Mouse (Mus musculus): ENCODE measurements around the gene Smim11.

Smim11 gene

DNA sequence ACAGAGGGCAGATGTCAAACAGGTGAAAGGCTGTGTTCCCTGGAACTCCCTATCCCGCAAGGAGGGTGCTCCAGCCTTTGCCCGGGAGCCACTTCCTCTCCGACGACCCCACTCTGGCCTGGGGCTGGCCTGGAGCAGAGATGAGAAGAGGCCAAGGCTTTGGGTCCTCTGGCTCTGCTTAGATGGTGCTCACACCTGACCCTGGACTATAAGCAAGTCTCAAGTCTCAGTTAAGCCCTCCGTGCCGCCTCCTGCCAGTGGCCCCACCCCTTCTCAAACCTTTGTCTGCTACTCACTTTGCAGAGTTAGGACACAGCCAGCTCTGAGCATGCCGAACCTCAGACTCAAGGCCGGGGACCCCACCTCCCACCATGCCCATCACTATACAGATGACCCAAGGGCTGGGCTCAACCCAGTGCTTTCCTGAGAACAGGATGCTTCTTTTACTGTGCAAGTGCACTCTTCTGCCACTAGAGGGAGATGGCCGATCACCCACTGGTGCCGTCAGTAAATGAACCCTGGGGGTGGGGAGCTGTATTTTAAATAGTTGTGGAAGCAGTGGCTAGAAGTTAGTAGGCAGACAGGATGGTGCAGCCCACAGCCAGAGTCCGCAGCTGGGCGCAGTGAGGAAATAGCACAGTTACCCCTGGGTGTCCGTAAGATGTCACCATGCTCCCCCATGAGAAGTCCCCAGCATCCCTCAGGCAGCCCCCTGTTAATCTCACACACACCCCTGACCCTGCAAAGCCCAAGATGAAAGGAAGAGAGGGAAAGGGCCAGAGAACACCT, 13.1 kb downstream of the Smim11 start:
- in situ Hi-C loops (cut with MboI; ENCODE audit: low pct_unique_long_range_greater_than_20kb in 1 of 2, low sequenced_read_pairs in 2 of 2, unreplicated experiment in 1 of 2): no loop called here

- in situ Hi-C loops (cut with MboI; ENCODE audit: low pct_unique_long_range_greater_than_20kb in 1 of 2, low sequenced_read_pairs in 2 of 2, unreplicated experiment in 1 of 2): no loop called here
Measured at GRCm38 (mm10) chr16:92316049-92316738, 15.1 kb downstream of the Smim11 start.

- in situ Hi-C loops (cut with MboI; ENCODE audit: low pct_unique_long_range_greater_than_20kb in 1 of 2, low sequenced_read_pairs in 2 of 2, unreplicated experiment in 1 of 2): no loop called here
Measured at GRCm38 (mm10) chr16:92319353-92320109, 18.4 kb downstream of the Smim11 start.

DNA sequence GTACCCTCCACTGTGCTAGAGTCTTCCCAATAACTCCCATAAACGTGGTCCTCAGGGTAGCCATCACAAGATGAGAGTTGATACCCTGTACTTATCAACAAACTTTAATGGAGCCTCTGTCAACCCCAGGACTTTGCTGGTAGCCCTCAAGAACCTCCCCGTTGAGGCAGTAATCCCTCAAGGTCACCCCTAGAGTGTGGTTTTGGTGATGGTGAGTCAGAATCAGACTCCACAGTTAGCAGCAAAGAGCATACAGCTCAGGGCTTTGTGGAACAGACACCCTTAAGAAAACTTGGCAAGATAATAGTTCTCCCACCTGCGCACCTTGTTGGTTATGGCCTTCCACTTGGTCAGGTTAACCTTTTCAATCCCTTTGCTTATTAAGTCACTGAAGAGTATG, 19.3 kb downstream of the Smim11 start:
- in situ Hi-C loops (cut with MboI; ENCODE audit: low pct_unique_long_range_greater_than_20kb in 1 of 2, low sequenced_read_pairs in 2 of 2, unreplicated experiment in 1 of 2): no loop called here

GRCm38 (mm10) chr16:92321341-92321740, 20.3 kb downstream of the Smim11 start, which contains the start of gene Fam243:
Gene Fam243 (minus strand): TSS chr16:92321441.
- in situ Hi-C loops (cut with MboI; ENCODE audit: low pct_unique_long_range_greater_than_20kb in 1 of 2, low sequenced_read_pairs in 2 of 2, unreplicated experiment in 1 of 2): no loop called here

DNA sequence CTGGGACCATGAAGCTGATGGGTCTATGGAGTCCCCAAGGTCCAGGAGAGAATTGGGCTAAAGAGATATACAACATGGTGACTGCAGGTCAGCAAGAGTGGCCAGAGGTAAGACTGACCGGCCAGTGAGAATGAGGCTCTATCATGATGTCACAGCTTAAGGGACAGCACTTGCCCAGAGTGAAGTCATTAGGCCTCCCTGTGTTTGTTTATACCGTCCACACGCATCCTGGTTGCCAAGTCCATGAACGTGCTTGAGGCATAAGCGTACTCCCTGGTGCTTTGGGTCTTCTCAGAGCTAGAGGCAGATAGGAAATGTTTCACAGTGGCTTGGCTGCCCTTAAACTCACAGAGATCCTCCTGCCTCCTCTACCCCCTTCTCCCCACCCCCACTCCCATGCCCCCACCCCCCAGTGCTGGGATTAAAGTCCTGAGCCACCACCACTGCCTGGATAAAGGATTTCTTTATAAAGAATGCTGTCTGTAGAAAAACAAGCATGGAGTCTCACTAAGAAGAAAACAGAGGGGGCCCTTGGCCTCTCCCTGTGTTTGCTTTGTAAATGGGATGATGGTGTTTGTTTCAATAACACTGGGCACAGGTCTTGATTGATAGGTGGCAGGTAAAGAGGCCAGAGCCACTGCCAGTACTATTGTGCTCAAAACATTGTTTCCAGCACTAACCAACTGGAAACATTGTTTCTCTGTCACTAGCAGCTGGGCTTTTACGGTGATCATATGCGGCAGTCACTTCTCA, 23.4 kb downstream of the Smim11 start:
- in situ Hi-C loops (cut with MboI; ENCODE audit: low pct_unique_long_range_greater_than_20kb in 1 of 2, low sequenced_read_pairs in 2 of 2, unreplicated experiment in 1 of 2): no loop called here

GRCm38 (mm10) chr16:92325062-92325406, 23.9 kb downstream of the Smim11 start:
- in situ Hi-C loops (cut with MboI; ENCODE audit: low pct_unique_long_range_greater_than_20kb in 1 of 2, low sequenced_read_pairs in 2 of 2, unreplicated experiment in 1 of 2): no loop called here

- in situ Hi-C loops (cut with MboI; ENCODE audit: low pct_unique_long_range_greater_than_20kb in 1 of 2, low sequenced_read_pairs in 2 of 2, unreplicated experiment in 1 of 2): no loop called here
Measured at GRCm38 (mm10) chr16:92327911-92328310, 26.8 kb downstream of the Smim11 start.

- in situ Hi-C loops (cut with MboI; ENCODE audit: low pct_unique_long_range_greater_than_20kb in 1 of 2, low sequenced_read_pairs in 2 of 2, unreplicated experiment in 1 of 2): loop anchor here in 1 of 2 experiments (10.0 kb wide), 1 partner anchor 154 kb away; the partner anchor contains the start of gene Clic6
Measured at GRCm38 (mm10) chr16:92330966-92331365, 29.9 kb downstream of the Smim11 start.

DNA sequence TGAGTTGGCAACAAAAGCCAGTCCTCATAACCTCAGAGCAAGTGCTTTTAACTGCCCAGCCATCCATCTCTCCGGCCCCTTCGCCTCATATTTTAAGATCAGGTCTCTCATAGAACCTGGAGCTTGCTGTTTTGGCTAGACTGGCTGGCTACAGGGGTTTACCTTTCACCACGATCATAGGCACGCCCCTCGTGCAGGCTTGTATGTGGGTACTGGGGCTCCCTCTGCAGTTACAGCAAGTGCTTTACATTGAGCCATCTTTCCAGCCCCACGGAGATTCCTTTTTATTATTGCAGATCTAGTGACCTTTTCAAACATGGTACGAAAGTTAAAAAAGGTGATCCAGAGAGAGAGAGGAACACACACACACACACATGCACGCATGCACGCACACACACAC, 33.5 kb downstream of the Smim11 start:
- in situ Hi-C loops (cut with MboI; ENCODE audit: low pct_unique_long_range_greater_than_20kb in 1 of 2, low sequenced_read_pairs in 2 of 2, unreplicated experiment in 1 of 2): loop anchor here in 1 of 2 experiments (10.0 kb wide), 1 partner anchor 150 kb away; the partner anchor contains the start of gene Clic6

GRCm38 (mm10) chr16:92336280-92336679, 35.2 kb downstream of the Smim11 start:
- in situ Hi-C loops (cut with MboI; ENCODE audit: low pct_unique_long_range_greater_than_20kb in 1 of 2, low sequenced_read_pairs in 2 of 2, unreplicated experiment in 1 of 2): loop anchor here in 1 of 2 experiments (10.0 kb wide), 1 partner anchor 149 kb away; the partner anchor contains the start of gene Clic6

DNA sequence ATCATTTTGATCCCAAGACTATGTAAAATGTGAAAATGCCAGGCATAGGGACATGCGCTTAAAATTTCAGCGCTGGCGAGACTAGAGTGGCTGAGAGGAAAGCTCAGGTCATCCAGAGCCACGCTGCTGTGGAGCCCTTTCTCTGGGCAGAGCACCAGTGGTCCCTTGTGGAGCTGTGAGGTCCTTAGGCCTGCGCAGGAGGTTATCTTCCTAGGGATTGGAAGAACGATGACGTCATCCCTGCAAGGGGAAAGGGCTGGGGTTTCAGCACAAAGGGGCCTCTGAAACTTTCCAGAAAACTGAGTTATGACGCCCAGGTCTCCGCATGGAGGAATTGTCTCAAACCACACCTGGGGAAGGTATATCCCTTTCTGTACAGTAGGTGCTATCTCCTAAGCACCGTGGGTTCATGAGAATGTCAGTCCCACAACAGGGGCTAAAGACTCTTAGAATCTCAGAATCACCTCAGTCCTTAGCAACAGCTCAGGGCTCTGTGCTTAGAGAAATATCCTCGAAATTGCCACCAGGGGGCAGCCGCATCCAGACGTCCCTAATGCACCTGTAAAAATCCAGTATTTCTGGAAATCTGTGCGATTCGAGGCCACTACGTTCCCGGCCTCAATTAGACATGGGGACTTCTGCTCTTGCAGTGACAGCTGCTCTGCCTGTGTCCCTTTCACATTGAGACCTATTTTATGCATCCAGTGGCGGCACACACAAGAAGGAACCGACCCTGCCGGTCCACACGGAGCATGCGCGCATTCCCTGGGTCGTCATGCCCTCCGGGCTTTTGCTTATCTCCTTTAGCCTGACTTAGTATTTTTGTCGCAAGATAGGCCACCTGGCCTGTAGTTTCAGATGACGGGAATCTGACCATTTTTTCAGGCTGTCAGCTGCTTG, 39.8 kb downstream of the Smim11 start:
- in situ Hi-C loops (cut with MboI; ENCODE audit: low pct_unique_long_range_greater_than_20kb in 1 of 2, low sequenced_read_pairs in 2 of 2, unreplicated experiment in 1 of 2): no loop called here

GRCm38 (mm10) chr16:92345177-92345576, 44.1 kb downstream of the Smim11 start:
- in situ Hi-C loops (cut with MboI; ENCODE audit: low pct_unique_long_range_greater_than_20kb in 1 of 2, low sequenced_read_pairs in 2 of 2, unreplicated experiment in 1 of 2): no loop called here

- in situ Hi-C loops (cut with MboI; ENCODE audit: low pct_unique_long_range_greater_than_20kb in 1 of 2, low sequenced_read_pairs in 2 of 2, unreplicated experiment in 1 of 2): no loop called here
Measured at GRCm38 (mm10) chr16:92346297-92346916, 45.3 kb downstream of the Smim11 start.

- in situ Hi-C loops (cut with MboI; ENCODE audit: low pct_unique_long_range_greater_than_20kb in 1 of 2, low sequenced_read_pairs in 2 of 2, unreplicated experiment in 1 of 2): no loop called here
Measured at GRCm38 (mm10) chr16:92348941-92349340, 47.9 kb downstream of the Smim11 start.

DNA sequence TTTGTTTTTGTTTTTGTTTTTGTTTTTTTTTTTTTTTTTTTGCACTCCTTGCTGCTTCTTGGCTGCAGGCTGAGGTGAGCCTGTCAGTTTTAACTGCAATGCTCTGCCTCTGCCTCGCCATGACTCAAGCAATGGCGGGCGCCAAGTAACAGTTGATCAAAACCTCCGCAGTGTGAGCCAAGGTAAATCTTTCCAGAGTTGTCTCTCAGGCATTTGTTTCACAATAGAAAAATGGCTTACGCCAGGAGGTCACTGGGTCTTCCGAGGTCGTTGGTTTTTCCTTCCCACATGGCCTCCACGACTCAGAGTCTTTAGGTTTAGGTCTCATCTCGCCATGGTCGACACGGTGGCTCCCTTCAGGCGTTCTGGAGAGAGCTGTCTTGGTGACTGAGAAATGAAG, 52.2 kb downstream of the Smim11 start:
- in situ Hi-C loops (cut with MboI; ENCODE audit: low pct_unique_long_range_greater_than_20kb in 1 of 2, low sequenced_read_pairs in 2 of 2, unreplicated experiment in 1 of 2): no loop called here

DNA sequence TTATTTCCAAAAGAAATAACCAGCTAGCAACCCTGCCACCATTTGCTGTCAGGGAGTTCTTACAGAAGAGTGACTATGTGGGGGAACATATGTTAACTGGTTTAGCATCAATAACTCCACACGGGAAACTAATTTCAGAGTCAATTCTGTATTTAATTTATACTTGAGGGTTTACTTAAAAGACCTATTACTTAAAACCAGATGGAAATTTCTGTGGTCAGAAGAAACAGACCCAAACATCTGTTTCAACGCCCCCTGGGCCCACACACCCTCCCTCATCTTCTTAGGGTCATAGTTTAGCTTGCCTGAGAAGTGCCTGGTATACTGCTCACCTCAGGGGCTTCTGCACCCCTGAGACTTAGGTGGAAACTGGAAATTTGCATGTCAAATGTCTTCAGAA, 52.8 kb downstream of the Smim11 start:
- in situ Hi-C loops (cut with MboI; ENCODE audit: low pct_unique_long_range_greater_than_20kb in 1 of 2, low sequenced_read_pairs in 2 of 2, unreplicated experiment in 1 of 2): no loop called here
